Mouse (Mus musculus) bone marrow macrophage, adult 2 months (primary cell): ENCODE measurements at regions not wholly inside any gene's neighbourhood (a gene's known extent, or its start where the extent isn't known, plus 50 kb on each side); places are given as distances from the start of the nearest gene placed in this dataset.

Experiments used
- CTCF ChIP-seq: IDR thresholded peaks from 2 replicates; pipeline ENCODE4 v1.5.1; 2012; ENCODE audit warnings: low read depth, mild to moderate bottlenecking, low read length, moderate library complexity
- POLR2A ChIP-seq: IDR thresholded peaks from 2 replicates; pipeline ENCODE4 v1.6.1; 2012; ENCODE audit warnings: mild to moderate bottlenecking, low read depth, low read length, borderline replicate concordance

GRCm38 (mm10) chr3:57919390-57920089, 71.7 kb upstream of the Pfn2 start:
- TF ChIP-seq CTCF, result no peak
- TF ChIP-seq POLR2A, result no peak
